Comparison of ENCODE assay signal across 12 mouse cellular contexts in the genomic region with DNA sequence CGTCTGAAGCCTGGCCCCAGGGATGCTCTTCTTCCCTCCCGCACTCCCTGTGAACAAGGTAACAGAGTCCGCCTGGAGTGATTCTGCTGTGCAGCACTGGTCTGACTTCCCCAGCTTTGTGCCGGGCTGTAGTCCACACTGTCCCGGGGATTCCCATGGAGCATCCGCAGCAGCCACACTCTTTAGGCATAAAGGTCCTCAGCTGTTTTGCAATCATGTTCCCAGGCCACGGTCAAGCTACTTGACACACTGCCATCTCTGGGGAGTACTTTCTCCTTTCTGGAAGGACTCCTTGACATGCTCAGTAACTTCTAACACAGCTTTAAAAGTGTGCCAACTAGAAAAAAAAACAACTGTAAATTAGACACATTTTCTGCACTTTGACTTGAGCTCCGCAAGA.
DNase-seq lines count a peak whose midpoint lies in the region; ATAC-seq and TF ChIP-seq lines count a peak whose summit lies in the region.
"Had no signal": no experiment of that assay in that cellular context is flagged by ENCODE, and none has a peak within 500 bp of the region (broad histone marks: within the 10 kb centered on the region; RNA-seq: fewer than 3 reads in every experiment).

No protein-coding gene starts in this region.

- no peaks in the 10 kb centered on the region for H3K27me3 ChIP-seq in stomach, embryonic 14.5 days (ENCODE audit: control insufficient read depth, insufficient read depth, low read length)
- H3K27me3 ChIP-seq in stomach, postnatal 0 days (ENCODE audit: control insufficient read depth, insufficient read depth, low read length), result no peaks in the 10 kb centered on the region
- no peaks in the 10 kb centered on the region for H3K27me3 ChIP-seq in kidney, postnatal 0 days (ENCODE audit: insufficient read depth, low read length)
- H3K27me3 ChIP-seq: embryonic facial prominence, embryonic 15.5 days; Patski had no signal

- no peak for TF ChIP-seq EP300 in stomach, postnatal 0 days (optimal IDR thresholded peaks at IDR 0.05)

- 0 out of 2 replicates have a peak, but pooled peaks cover 3% of the 10 kb centered on the region for H3K4me1 ChIP-seq in stomach, embryonic 14.5 days (ENCODE audit: control insufficient read depth, insufficient read depth, low read length)
- H3K4me1 ChIP-seq in stomach, postnatal 0 days (replicated peaks; ENCODE audit: control insufficient read depth, insufficient read depth), result 0 out of 2 replicates have a peak, but pooled peaks cover 4% of the 10 kb centered on the region
- no peaks in the 10 kb centered on the region for H3K4me1 ChIP-seq in kidney, postnatal 0 days (replicated peaks; ENCODE audit: insufficient read depth, low read length)
- H3K4me1 ChIP-seq: embryonic facial prominence, embryonic 15.5 days had no signal

- DNase-seq in adrenal gland, adult (ENCODE audit: inconsistent age in 2 of 2, low spot score in 1 of 2), result peak; percentile 57 to 71
- no peak for DNase-seq in adrenal gland, postnatal 4 days (ENCODE audit: low spot score in 2 of 2)
- DNase-seq in stomach, postnatal 0 days (ENCODE audit: low spot score), result no peak
- DNase-seq in kidney, postnatal 0 days (ENCODE audit: low spot score), result peak; percentile 28
- peak; percentile 65 for DNase-seq in skeletal muscle tissue, adult 2 months (ENCODE audit: low read depth, low spot score)
- no peak for DNase-seq in cerebellum, adult 8-10 months
- DNase-seq in left cerebral cortex, adult 8-10 months (ENCODE audit: low spot score in 2 of 2), result no peak
- DNase-seq: cerebellum, adult 11-12 months had no signal

- H3K9me3 ChIP-seq in stomach, embryonic 14.5 days (ENCODE audit: control insufficient read depth, low read depth, low read length), result no peaks in the 10 kb centered on the region
- no peaks in the 10 kb centered on the region for H3K9me3 ChIP-seq in stomach, postnatal 0 days (ENCODE audit: control insufficient read depth, low read length)
- no peaks in the 10 kb centered on the region for H3K9me3 ChIP-seq in kidney, postnatal 0 days (replicated peaks; ENCODE audit: low read length)
- H3K9me3 ChIP-seq: embryonic facial prominence, embryonic 15.5 days had no signal

- TF ChIP-seq CTCF in stomach, postnatal 0 days (IDR thresholded peaks at IDR 0.05; ENCODE audit: low read depth), result no peak
- no peak for TF ChIP-seq CTCF in kidney, postnatal 0 days (IDR thresholded peaks at IDR 0.05; ENCODE audit: low read depth)

- 75% methylated on average over 8 of the region's 8 CpGs for WGBS in stomach, embryonic 14.5 days
- 69% methylated on average over 8 of the region's 8 CpGs for WGBS in stomach, postnatal 0 days
- WGBS in kidney, postnatal 0 days, result 76% methylated on average over 8 of the region's 8 CpGs

- no peak for ATAC-seq in stomach, embryonic 14.5 days (ENCODE audit: insufficient number of reproducible peaks, insufficient read depth, low FRiP score, low read depth)
- ATAC-seq in stomach, postnatal 0 days (ENCODE audit: low FRiP score, low TSS enrichment), result no peak
- ATAC-seq in kidney, postnatal 0 days (replicated peaks; ENCODE audit: low FRiP score, low read depth), result no peak
- ATAC-seq: Patski had no signal

- no peak overlapping the region for H3K4me2 ChIP-seq in stomach, embryonic 14.5 days (replicated peaks; ENCODE audit: low read depth, low read length)
- H3K4me2 ChIP-seq in stomach, postnatal 0 days (replicated peaks; ENCODE audit: low read depth), result no peak overlapping the region
- H3K4me2 ChIP-seq in kidney, postnatal 0 days (ENCODE audit: low read length), result no peak overlapping the region
- H3K4me2 ChIP-seq: embryonic facial prominence, embryonic 15.5 days; hindbrain, embryonic 14.5 days had no signal

- H3K9ac ChIP-seq in stomach, embryonic 14.5 days (replicated peaks; ENCODE audit: low read depth, low read length), result no peak overlapping the region
- no peak overlapping the region for H3K9ac ChIP-seq in stomach, postnatal 0 days (ENCODE audit: low read length)
- no peak overlapping the region for H3K9ac ChIP-seq in kidney, postnatal 0 days (ENCODE audit: low read depth, low read length)
- H3K9ac ChIP-seq: embryonic facial prominence, embryonic 15.5 days; hindbrain, embryonic 14.5 days had no signal

- H3K27ac ChIP-seq in stomach, embryonic 14.5 days (ENCODE audit: low read length), result peak overlapping the region; percentile 11; the same call in 1 of the 2 replicates
- H3K27ac ChIP-seq in stomach, postnatal 0 days (replicated peaks), result no peak overlapping the region
- H3K27ac ChIP-seq in kidney, postnatal 0 days, result no peak overlapping the region
- H3K27ac ChIP-seq: embryonic facial prominence, embryonic 15.5 days; hindbrain, embryonic 14.5 days had no signal

- H3K4me3 ChIP-seq in stomach, embryonic 14.5 days (ENCODE audit: low read depth, low read length), result no peak overlapping the region
- no peak overlapping the region for H3K4me3 ChIP-seq in stomach, postnatal 0 days (ENCODE audit: low read depth, low read length)
- no peak overlapping the region for H3K4me3 ChIP-seq in kidney, postnatal 0 days (replicated peaks; ENCODE audit: low read depth, low read length)
- H3K4me3 ChIP-seq: embryonic facial prominence, embryonic 15.5 days had no signal

- no peaks in the 10 kb centered on the region for H3K36me3 ChIP-seq in stomach, embryonic 14.5 days (ENCODE audit: control insufficient read depth, insufficient read depth, low read length)
- no peaks in the 10 kb centered on the region for H3K36me3 ChIP-seq in stomach, postnatal 0 days (ENCODE audit: control insufficient read depth, insufficient read depth, low read length)
- no peaks in the 10 kb centered on the region for H3K36me3 ChIP-seq in kidney, postnatal 0 days (ENCODE audit: insufficient read depth, low read length)
- H3K36me3 ChIP-seq: embryonic facial prominence, embryonic 15.5 days had no signal

Comparison
In these comparisons a context has a peak if more than half of its experiments do, and no peak if none do; other contexts are left out.
1. DNase-seq: peak in adrenal gland, adult (2 of 2), kidney, postnatal 0 days (single experiment) and skeletal muscle tissue, adult 2 months (single experiment); none in adrenal gland, postnatal 4 days (0 of 2), stomach, postnatal 0 days (single experiment), cerebellum, adult 8-10 months (single experiment) and left cerebral cortex, adult 8-10 months (0 of 2).